Mouse (Mus musculus) embryonic facial prominence, embryonic 14.5 days (tissue): ENCODE measurements around the gene Hcrtr1. TPM values are rescaled to one million over a fixed set of nuclear protein-coding genes. Genes with fewer than 3 reads are reported as not detected.

Experiments used
- ATAC-seq: fragments of 200-750 bp; cut with Nextera tagmentation; 2 replicates; pipeline ENCODE4 v1.8.0; 2017; ENCODE audit warnings: low read depth, moderate number of reproducible peaks, moderate TSS enrichment
- DNase-seq: peaks from one replicate; pipeline ENCODE4 v3.0.0-alpha.2; 2015; ENCODE audit warnings: low spot score
- H3K27ac ChIP-seq: fragments of 300-500 bp; sonication (generic); replicated peaks from 2 replicates; pipeline ENCODE4 v1.5.1; 2014; ENCODE audit warnings: low read depth, mild to moderate bottlenecking, low read length, moderate library complexity
- H3K27me3 ChIP-seq: fragments of 300-500 bp; sonication (generic); replicated peaks from 2 replicates; pipeline ENCODE4 v1.6.1; 2014; ENCODE audit warnings: low read length; ENCODE audit not compliant: control insufficient read depth, insufficient read depth
- H3K36me3 ChIP-seq: fragments of 300-500 bp; sonication (generic); 2 replicates; pipeline ENCODE4 v1.6.1; 2014; ENCODE audit warnings: low read length, mixed read lengths; ENCODE audit not compliant: control insufficient read depth, insufficient read depth
- H3K4me1 ChIP-seq: fragments of 300-500 bp; sonication (generic); 2 replicates; pipeline ENCODE4 v1.6.1; 2014; ENCODE audit warnings: antibody characterized with exemption, low read length; ENCODE audit not compliant: control insufficient read depth, insufficient read depth
- H3K4me2 ChIP-seq: fragments of 300-500 bp; sonication (generic); 2 replicates; pipeline ENCODE4 v1.6.1; 2014; ENCODE audit warnings: low read depth, mild to moderate bottlenecking, low read length, moderate library complexity, mixed read lengths
- H3K4me3 ChIP-seq: fragments of 300-500 bp; sonication (generic); 2 replicates; pipeline ENCODE4 v1.5.1; 2014; ENCODE audit warnings: low read depth, mild to moderate bottlenecking, low read length
- H3K9ac ChIP-seq: fragments of 300-500 bp; sonication (generic); 2 replicates; pipeline ENCODE4 v1.6.1; 2014; ENCODE audit warnings: low read depth, mild to moderate bottlenecking, low read length, moderate library complexity, mixed read lengths
- H3K9me3 ChIP-seq: fragments of 300-500 bp; sonication (generic); 2 replicates; pipeline ENCODE4 v1.6.1; 2016; ENCODE audit warnings: low read length; ENCODE audit not compliant: control insufficient read depth
- WGBS: fragments of 180-500 bp; shearing (Covaris S2); extraction: QIAGEN DNeasy Blood & Tissue Kit; methylation state at CpG from one replicate; pipeline ENCODE4 v1.1.7; 2014; 5-methylcytosine and 5-hydroxymethylcytosine counted together
- polyA plus RNA-seq: library from polyadenylated mRNA; unstranded; fragments of >200 nt; fragmentation: Nextera tagmentation; extraction: Ambion mirVana; gene quantifications from 2 replicates; pipeline ENCODE4 v1.2.1, GENCODE M21; 2014

The Hcrtr1 gene
- 0.19 and 0.30 TPM in 2 replicates for polyA plus RNA-seq

DNA sequence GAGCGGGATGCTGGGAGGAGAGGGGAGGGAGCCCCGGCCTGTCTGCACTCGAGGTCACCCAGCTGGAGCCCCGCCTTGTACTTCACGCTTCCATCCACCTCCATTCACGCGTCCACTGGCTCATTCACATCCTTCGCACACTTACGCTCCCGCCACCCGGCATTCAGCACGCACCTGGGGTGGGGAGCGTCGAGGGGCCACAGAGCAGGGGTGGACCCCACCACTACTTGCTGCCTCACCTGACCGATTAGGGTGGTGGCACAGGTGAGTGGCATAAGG is at the start of gene Hcrtr1:
Gene Hcrtr1, minus strand, starts transcription at position 146 of the 279 bp plus-strand sequence.
- no peak for ATAC-seq
- Histone ChIP-seq H3K4me3 (peak within 1 kb of the TSS; percentile 38), H3K4me2 (peak within 1 kb of the TSS; percentile 74), H3K4me1 (peaks cover 7% of the 10 kb centered on the region; the same call in 1 of the 2 replicates), H3K27me3 (peaks cover 48% of the 10 kb centered on the region), H3K27ac (no peak within 1 kb of the TSS), H3K9me3 (no peaks in the 10 kb centered on the region), H3K9ac (peak within 1 kb of the TSS; percentile 51), H3K36me3 (no peaks in the 10 kb centered on the region)
- WGBS = 0% methylated on average over 10 of the region's 15 CpGs
- DNase-seq = no peak

DNA sequence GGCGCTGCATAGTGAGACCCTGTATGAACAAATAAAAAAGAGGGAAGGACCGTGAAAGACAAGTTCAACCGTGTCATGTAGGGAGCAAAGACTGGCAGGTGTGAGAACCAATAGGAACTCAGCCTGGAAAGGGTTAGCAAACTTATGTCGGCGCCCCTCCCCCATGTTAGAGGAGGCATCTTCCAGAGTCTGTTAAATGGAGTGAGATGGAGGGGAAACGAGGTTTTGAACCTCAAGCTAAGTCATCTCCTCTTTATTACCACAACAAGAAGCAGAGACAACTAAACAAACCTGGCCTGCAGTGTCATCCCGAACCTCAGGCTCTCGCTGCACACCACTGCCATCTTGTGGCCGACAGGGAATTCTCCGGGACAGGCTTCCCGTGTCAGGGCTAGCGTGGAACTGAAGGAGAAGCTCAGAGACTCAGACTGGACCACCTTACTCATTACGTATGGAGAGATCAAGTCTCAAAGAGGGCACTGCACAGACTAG is 49.7 kb upstream of the Hcrtr1 start:
- 6% methylated on average over 13 of the region's 13 CpGs for WGBS
- Histone ChIP-seq H3K27ac (no peak overlapping the region), H3K4me1 (no peaks in the 10 kb centered on the region), H3K9ac (no peak overlapping the region), H3K4me2 (peak overlapping the region; percentile 49), H3K27me3 (no peaks in the 10 kb centered on the region), H3K9me3 (no peaks in the 10 kb centered on the region), H3K4me3 (peak overlapping the region; percentile 25; the same call in 1 of the 2 replicates), H3K36me3 (no peaks in the 10 kb centered on the region)
- peak; percentile 78 for ATAC-seq
- DNase-seq = peak; percentile 88

DNA sequence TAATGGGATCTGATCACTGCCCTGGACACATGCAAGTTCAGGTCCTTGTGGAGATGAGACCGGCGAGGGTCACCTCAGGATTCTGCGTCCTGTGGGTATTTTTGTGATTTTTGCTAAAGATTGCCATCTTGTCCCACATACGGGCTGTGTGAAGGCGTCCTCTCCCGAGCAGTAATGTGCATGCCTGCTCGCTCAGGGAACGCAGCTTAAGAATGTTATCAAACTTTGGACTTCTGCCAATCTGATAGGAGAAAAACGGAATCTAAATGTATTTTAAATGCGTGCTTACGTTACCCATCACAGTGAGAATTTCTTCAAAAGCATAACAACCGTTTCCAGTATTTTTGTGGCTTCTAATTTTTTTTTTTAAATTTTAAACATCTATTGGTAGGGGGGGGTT is 47.7 kb upstream of the Hcrtr1 start:
- H3K4me3 ChIP-seq = no peak overlapping the region
- ATAC-seq (no peak), DNase-seq (no peak)
- H3K9me3 ChIP-seq = no peaks in the 10 kb centered on the region
- H3K4me2 ChIP-seq = no peak overlapping the region
- no peaks in the 10 kb centered on the region for H3K36me3 ChIP-seq
- H3K4me1 ChIP-seq = no peaks in the 10 kb centered on the region
- H3K27ac ChIP-seq = no peak overlapping the region
- 66% methylated on average over 12 of the region's 12 CpGs for WGBS
- no peaks in the 10 kb centered on the region for H3K27me3 ChIP-seq
- no peak overlapping the region for H3K9ac ChIP-seq

DNA sequence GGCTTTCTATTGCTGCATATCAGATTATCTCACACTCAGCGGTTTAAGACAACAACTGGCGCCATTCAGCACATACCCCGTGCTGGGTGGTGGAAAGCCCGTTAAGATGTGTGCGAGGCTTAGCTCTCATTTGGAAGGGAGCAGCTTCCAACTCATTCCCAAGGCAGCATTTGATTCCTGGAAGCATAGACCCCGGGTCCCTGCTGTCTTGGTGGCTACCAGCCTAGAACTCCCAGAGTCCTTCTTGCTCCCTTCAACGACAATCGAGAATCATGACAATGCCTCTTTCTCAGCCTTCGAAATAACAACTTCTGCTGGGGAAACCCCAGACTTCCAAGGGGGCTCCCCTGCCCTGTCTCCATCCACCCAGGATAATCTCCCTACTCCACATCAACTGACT is 47.3 kb upstream of the Hcrtr1 start:
- DNase-seq = no peak
- Histone ChIP-seq H3K4me3 (no peak overlapping the region), H3K36me3 (no peaks in the 10 kb centered on the region), H3K9me3 (no peaks in the 10 kb centered on the region), H3K9ac (no peak overlapping the region), H3K27ac (no peak overlapping the region), H3K4me2 (no peak overlapping the region), H3K27me3 (no peaks in the 10 kb centered on the region), H3K4me1 (no peaks in the 10 kb centered on the region)
- WGBS = 77% methylated on average over 9 of the region's 9 CpGs
- ATAC-seq = no peak

DNA sequence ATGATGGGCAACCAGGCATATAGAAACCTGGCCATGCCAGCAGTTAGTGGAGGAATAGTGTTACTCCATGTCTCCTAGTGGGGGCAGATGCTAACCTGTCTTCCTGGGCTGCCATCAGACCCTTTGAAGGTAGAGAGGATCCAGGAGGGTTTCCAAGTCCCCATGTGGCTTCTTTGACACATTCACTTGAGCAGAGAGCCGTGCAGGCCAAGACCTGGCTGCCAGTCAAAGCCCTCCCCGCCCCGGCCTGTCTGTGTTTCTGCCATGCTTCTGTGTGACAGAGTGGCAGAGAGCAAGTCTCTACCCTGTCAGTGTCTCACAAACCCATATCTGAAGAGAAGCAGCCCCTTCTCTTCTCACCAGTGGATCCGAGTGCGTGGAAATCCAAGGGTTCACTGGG is 44.7 kb upstream of the Hcrtr1 start:
- WGBS = 79% methylated on average over 5 of the region's 5 CpGs
- no peaks in the 10 kb centered on the region for H3K4me1 ChIP-seq
- no peak for ATAC-seq
- no peak for DNase-seq
- no peaks in the 10 kb centered on the region for H3K9me3 ChIP-seq
- H3K9ac ChIP-seq = no peak overlapping the region
- no peak overlapping the region for H3K27ac ChIP-seq
- H3K36me3 ChIP-seq = no peaks in the 10 kb centered on the region
- no peaks in the 10 kb centered on the region for H3K27me3 ChIP-seq
- H3K4me3 ChIP-seq = no peak overlapping the region
- H3K4me2 ChIP-seq = no peak overlapping the region

DNA sequence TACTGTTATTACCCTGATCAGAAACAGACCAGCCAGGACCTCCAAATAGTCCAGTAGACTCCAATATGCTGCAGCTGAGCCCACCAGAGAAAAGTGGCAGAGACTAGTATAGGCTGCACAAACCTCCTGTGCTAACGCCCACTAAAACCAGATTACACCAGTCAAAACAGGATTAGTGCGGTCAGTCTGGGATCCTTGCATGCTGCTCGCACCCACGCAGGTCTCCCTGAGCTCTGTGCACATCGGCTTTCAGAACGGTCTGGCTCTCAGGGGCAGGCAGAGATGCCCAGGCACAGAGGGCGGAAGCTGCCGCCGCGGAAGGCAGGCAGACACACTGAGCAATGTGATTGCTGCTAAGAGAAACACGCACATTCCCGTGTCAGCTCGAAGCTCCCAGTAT is 43.9 kb upstream of the Hcrtr1 start:
- no peak overlapping the region for H3K9ac ChIP-seq
- ATAC-seq = peak; percentile 47; the same call in 1 of the 2 replicates
- 69% methylated on average over 13 of the region's 13 CpGs for WGBS

DNA sequence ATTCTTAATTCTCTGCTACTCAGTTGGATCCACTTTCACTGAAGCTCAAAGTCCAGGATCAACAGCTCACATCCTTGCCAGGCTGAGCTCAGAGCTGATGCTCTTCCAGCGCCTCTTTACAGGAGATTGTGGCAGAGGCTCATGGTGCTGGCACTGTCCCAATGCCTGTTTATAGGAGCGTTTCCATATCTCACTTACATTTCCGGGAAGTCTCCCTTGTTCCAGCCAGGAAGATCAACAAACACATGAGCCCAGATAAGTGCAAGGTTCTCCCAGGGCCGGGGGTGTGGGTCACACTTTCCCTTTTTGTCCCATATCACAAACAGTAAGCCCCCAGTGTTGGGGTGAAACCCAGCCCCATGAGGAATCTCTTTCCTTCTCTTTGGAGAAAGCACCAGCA is 42.7 kb upstream of the Hcrtr1 start:
- H3K9me3 ChIP-seq = no peaks in the 10 kb centered on the region
- no peak overlapping the region for H3K27ac ChIP-seq
- H3K4me3 ChIP-seq = no peak overlapping the region
- H3K27me3 ChIP-seq = no peaks in the 10 kb centered on the region
- no peak overlapping the region for H3K4me2 ChIP-seq
- H3K4me1 ChIP-seq = peaks cover 3% of the 10 kb centered on the region; the same call in 1 of the 2 replicates
- no peak for ATAC-seq
- DNase-seq = no peak
- 61% methylated on average over 4 of the region's 4 CpGs for WGBS
- no peaks in the 10 kb centered on the region for H3K36me3 ChIP-seq
- H3K9ac ChIP-seq = 0 out of 2 replicates have a peak overlapping the region, but pooled peaks have one; percentile 6

More for the DNA sequence above, 43.9 kb upstream of the Hcrtr1 start:
- Histone ChIP-seq H3K4me3 (no peak overlapping the region), H3K27ac (no peak overlapping the region), H3K4me2 (no peak overlapping the region), H3K4me1 (no peaks in the 10 kb centered on the region), H3K27me3 (no peaks in the 10 kb centered on the region), H3K36me3 (no peaks in the 10 kb centered on the region), H3K9me3 (no peaks in the 10 kb centered on the region)
- DNase-seq = no peak

DNA sequence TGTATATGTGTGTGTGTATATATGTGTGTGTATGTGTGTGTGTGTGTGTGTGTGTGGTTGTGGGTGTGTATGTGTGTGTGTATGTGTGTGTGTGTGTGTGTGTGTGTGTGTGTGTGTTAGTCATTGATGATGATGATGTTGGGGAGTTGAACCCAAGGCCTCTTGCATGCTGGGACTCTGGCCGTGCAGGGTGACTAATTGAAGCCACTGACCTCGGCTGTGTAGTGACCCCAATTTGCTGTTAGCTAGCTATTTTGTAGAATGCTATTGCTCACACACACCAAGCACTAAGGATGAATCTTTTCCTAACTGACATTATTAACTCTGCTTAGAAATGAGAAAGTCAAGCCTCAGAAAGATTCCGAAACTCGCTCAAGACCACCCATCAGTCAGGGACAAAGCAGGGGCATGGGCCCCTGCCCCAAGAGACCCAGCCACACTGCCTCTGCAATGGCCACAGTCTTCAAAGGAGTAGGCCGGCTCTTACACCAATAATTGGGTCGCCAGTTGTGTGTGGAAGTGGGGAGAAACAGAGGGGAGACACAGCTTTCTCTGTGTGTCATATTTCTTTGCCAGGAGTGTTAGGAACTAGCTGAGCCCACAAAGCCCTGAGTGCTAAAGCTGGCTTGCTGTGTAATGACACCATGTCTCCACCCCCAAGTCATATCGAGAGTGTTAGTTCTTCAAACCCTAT is 41.9 kb upstream of the Hcrtr1 start:
- Histone ChIP-seq H3K27ac (no peak overlapping the region), H3K9me3 (no peaks in the 10 kb centered on the region), H3K4me2 (no peak overlapping the region), H3K9ac (no peak overlapping the region), H3K36me3 (no peaks in the 10 kb centered on the region), H3K4me1 (peaks cover 4% of the 10 kb centered on the region; the same call in 1 of the 2 replicates), H3K27me3 (no peaks in the 10 kb centered on the region), H3K4me3 (no peak overlapping the region)
- 63% methylated on average over 7 of the region's 7 CpGs for WGBS
- no peak for ATAC-seq
- no peak for DNase-seq

DNA sequence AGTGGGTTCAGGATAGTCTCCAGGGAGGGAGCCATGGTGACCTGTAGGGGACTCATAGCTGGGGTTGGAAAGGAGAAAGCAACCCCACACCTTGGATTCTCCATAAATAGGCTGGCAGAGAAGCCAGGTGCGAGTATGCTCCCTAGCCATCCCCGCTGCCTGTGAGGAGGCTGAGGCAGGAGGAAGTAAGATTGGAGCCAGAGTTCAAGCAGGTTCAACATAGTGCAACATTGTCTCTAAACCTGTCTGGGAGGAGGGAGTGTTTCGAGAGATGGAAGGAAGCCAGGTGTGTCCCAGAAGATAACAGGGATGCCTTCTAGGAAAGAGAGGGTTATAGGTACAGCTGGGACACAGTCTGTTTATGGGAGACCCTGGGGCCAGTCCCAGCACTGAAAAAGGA is 40.7 kb upstream of the Hcrtr1 start:
- DNase-seq (no peak), ATAC-seq (no peak)
- 77% methylated on average over 3 of the region's 3 CpGs for WGBS
- Histone ChIP-seq H3K4me2 (no peak overlapping the region), H3K9me3 (no peaks in the 10 kb centered on the region), H3K27ac (no peak overlapping the region), H3K27me3 (peaks cover 6% of the 10 kb centered on the region; the same call in 1 of the 2 replicates), H3K9ac (no peak overlapping the region), H3K4me3 (no peak overlapping the region), H3K4me1 (peaks cover 12% of the 10 kb centered on the region), H3K36me3 (no peaks in the 10 kb centered on the region)
